Mouse (Mus musculus) kidney, postnatal 4 days (tissue): ENCODE results near the gene 1600015I10Rik.

Experiments used
- DNase-seq, 2 experiments: peaks; one replicate each; pipeline ENCODE4 v3.0.0; 2021; ENCODE audit warnings: mixed read lengths in 2 of 2

The 1600015I10Rik gene

DNA sequence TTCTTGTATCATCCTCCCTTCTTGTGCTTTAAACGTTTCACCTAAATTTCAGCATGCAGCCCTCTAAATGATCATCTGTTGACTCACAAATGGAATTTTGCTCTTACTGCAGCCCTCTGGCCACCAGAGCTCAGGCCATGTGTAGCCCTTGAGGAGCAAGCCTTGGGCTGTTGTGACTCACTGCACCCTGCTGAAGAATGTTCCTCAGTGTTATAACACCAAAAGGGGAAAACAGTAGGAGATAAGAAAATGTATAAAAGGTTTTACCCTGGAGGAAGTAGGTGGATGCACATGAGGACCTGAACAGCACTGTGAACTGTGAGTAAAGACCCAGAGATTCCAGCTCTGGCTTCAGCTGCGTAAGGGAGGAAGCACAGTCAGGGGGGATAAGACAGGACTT is 45.0 kb downstream of the 1600015I10Rik start, which contains the start of gene Doxl2:
Doxl2 (plus strand) TSS at position 301 of the 400 bp plus-strand sequence.
- no peak for DNase-seq

- DNase-seq, result no peak
Observed at GRCm38 (mm10) chr6:48979616-48980015, 49.9 kb downstream of the 1600015I10Rik start.

GRCm38 (mm10) chr6:48982305-48982704 is 52.6 kb downstream of the 1600015I10Rik start:
- no peak for DNase-seq
